Mouse (Mus musculus) cerebellum, adult 8-10 months (tissue): ENCODE measurements around the gene Trim72.

Experiments used
- DNase-seq: peaks from one replicate; pipeline ENCODE4 v3.0.0; 2022

Gene Trim72

DNA sequence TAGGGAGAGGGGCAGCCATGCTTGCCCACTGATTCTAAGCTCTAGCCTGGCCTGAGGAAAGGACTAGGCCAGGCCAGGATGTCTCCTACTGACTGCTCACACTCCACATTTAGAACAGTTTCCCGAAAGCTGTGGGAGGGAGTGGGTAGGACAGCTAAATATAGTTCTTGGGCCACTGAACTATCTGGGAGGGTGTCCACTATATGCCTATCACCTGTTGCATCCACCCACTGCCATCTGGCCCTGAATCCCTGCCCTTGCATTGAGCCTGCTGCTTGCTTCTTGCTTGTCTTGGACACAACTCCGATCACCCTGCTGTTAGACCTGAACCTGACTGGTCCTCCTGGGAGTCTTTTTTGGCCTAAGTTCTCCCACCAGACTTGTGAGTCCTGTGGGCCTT is at the start of gene Trim72:
TSS of gene Trim72 (plus strand) at position 262 of the 400 bp plus-strand sequence.
- peak; percentile 66 for DNase-seq

GRCm38 (mm10) chr7:127959364-127959763 is 44.4 kb upstream of the Trim72 start:
- no peak for DNase-seq

- peak; percentile 23 for DNase-seq
Measured at GRCm38 (mm10) chr7:127966371-127966918, 37.3 kb upstream of the Trim72 start.

DNA sequence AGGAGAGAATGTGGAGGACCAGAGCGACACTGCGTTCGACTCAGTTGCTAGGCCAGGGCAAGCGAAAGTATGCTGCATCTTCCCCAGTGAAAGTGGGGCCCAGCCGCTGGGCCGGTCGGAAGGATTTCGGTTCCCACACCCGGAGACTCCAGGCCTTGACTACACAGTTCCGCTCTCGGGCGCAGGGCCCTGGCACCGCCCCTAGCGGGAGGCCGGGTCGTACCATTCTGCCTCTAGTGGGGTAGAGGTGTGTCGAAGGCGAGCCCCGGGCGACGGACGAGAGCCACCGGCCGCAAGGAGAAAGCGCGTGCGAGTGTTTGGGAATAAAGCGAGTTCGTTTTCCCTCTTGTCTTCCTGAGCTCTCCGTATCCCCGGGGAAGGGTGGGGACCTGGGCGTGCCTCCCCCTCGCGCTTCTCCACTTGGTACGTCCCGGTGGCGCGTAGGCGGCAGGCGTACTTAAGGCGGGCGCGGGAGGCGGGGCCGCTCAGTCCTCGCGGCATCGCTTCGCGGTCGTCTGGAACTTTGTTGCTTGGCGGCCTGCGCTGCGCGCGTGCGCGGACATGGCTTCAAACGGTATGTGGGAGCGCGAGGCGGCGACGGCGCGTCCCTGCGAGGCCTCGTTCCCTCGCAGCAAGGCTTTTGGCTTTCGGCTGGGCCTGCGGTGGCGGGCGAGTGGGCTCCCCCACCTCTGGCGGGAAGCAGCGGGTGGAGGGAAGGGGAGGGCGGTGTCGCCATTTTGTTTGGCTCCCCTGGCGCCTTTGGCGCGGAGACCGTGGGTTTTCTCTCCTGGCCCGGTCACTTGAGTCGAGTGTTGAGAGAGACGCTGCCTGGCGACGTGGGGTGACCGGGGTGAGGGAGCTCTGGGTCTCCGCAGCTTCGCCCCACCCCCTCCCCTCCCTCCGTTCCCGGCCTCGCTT is 36.5 kb upstream of the Trim72 start, which contains the start of gene Fus:
TSS of gene Fus (plus strand) at position 454 of the 918 bp plus-strand sequence.
- DNase-seq: peak; percentile 99

GRCm38 (mm10) chr7:127967922-127968828 is 35.6 kb upstream of the Trim72 start:
- peak; percentile 69 for DNase-seq

- no peak for DNase-seq
Measured at GRCm38 (mm10) chr7:127974413-127974930, 29.3 kb upstream of the Trim72 start.

- DNase-seq: no peak
Measured at GRCm38 (mm10) chr7:127978856-127979255, 24.9 kb upstream of the Trim72 start.

DNA sequence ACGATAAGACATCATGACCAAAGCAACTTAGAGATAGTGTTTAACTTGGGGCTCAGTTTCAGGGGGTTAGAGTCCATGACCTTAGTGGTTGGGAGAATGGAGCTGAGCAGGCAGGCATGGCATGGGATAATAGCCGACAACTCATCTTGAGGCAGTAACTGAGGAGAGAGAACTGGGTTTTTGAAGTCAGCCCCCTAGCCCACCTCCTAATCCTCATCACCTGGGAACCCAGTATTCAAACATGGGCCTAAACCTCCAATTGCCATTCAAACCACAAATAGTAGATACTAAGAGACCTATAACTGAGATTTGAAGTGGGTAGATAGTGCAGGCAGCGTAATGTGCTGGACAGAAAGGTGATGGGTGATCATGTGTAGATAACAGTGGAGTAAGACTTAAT is 23.1 kb upstream of the Trim72 start:
- DNase-seq: no peak

DNA sequence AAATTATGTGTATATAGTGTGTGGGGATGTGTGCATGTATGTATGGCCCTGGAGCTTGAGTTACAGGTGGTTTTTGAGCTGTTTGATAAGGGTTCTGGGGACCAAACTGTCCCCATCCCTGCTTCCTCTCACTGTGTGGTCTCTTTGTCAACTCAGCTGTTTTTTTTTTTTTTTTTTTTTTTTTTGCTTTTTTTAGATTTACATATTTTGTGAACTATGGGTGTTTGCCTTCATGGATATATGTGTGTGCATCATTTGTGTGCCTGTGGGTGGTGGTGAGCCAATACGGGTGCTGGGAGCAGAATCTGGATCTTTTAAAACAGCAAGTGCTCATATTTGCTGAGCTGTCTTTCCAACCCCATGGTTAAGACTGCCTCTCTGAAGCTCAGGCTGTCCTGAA is 14.8 kb upstream of the Trim72 start:
- no peak for DNase-seq

- DNase-seq: peak; percentile 68
Measured at GRCm38 (mm10) chr7:127991643-127992487, 11.9 kb upstream of the Trim72 start.

DNA sequence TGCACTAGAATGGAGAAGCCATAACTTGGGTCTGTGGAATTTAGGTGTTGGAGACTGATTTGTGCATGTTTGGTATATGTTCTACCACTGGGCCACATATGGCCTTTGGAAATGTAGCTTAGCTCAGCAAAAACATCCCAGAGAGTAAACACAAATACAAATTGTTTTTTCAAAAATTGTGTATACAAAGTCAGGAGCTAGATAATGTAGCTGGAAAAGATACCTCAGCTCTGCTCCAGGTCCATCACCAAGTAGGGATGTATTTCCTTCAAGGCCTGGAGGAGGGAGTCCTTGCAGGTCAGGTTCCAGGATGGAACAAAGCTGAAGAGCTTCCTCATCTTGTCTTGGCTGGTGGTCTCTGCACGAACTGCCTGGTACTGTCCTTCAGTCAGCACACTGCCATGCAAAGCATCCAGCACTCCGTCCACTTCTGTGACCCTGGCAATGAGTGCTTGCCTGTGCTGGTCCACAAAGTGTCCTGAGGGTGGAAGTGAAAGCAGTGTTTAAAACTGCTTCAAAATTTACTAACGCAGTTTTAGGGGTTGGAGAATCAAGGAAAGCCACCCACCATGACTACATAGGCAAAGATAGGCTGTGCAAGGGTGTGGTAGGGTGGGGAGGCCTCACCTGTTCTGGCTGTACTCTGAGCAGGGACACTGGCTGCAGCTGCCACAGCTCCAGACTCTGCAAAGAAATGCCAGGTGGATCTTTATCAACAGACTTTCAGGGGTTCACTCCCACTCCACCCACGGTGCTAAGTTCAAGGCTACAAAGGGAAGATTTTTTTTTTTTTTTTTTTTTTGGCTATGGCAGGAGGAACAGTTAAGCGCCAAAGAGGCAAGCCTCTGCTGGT is 11.0 kb upstream of the Trim72 start:
- DNase-seq: no peak

DNA sequence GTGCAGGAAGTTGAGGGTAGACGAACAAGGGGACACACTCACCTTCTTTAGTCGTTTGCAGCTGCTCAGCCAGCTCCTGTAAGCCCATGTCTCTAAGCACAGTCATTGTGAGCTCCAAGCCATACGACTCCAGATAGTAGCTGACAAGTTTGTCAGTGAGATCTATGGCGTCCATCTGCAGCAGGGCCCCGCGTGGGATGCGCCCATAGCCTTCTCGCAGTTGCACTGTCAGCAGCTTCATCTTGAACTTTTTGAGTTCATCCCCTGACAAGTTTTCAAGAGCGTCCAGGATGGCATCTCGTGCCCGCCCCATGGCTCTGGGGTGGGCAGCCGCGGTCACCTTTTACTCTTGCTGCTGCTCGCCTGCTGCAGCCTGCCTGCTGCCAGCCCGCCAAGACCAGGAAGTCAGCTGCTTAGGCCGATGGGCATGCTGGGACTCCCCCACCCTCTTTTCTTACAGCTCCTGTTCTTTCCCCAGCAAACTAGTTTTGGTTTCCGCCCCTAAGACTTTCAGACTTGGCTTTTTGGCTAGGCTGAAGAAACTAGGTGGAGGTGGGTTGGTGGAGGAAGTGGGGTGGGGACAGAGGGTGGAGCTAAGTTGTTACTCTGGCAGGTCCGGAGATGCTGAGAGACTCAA is 10.3 kb upstream of the Trim72 start, which contains the start of gene Pycard:
TSS of gene Pycard (minus strand) at position 527 of the 637 bp plus-strand sequence.
- DNase-seq: no peak

- DNase-seq: no peak
Measured at GRCm38 (mm10) chr7:127999436-127999835, 4.3 kb upstream of the Trim72 start.

- DNase-seq: no peak
Measured at GRCm38 (mm10) chr7:128000068-128000950, 3.4 kb upstream of the Trim72 start.

- DNase-seq: no peak
Measured at GRCm38 (mm10) chr7:128003098-128003497, 651 bp upstream of the Trim72 start.

DNA sequence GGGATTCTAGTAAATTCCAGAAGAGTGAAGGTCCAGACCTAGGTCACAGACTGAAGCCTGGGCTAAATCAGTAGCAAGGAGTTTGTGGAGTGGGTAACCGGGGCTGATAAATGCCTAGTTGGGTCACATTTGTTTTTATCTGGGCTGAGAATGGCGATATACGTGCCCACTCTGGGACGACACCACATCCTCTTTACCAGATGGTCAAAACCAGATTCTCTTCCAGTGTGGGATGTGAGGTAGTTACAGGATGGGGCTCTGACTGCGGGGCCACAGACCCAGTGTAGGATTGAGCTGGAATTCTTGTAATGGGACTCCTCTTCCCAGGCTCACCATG is 369 bp downstream of the Trim72 start:
- no peak for DNase-seq

DNA sequence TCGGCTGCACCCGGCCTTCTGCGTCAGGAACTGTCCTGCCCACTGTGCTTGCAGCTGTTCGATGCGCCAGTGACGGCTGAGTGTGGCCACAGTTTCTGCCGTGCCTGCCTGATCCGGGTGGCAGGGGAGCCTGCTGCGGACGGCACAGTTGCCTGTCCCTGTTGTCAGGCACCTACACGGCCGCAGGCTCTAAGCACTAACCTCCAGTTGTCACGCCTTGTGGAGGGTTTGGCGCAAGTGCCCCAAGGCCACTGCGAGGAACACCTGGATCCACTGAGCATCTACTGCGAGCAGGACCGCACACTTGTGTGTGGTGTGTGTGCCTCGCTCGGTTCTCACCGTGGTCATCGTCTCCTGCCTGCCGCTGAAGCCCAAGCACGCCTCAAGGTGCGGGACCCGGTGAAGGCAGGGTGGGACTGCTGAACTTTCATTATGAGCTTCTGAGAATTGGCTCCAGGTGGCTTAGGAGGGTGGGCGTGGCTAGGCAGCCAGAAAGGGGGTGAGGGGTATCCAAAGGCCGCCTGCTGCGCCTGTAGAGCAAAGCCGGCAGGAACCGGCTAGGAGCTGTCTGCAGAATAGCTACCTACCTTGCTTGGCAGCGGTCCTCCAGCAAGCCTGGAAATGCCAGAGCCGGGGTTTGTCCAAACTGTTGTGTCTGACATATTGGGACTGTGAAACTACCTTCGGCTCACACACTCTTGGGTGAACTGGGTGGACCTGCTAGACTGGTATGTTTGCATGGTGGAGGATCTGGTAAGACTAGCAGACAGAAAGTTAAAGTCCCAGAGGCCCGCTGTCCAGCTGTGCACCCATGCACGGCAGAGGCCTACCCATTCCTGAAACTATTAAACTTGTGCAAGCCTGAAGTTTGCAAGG is 976 bp downstream of the Trim72 start:
- DNase-seq: no peak

- DNase-seq: no peak
Measured at GRCm38 (mm10) chr7:128006193-128006592, 2.4 kb downstream of the Trim72 start.
